Mouse (Mus musculus): ENCODE measurements around the gene Nsf. TPM values are rescaled to one million over a fixed set of nuclear protein-coding genes. Genes with fewer than 3 reads are reported as not detected.

Gene Nsf
- polyA plus RNA-seq, 1 experiment from 2014 or later, result 64.4 TPM

DNA sequence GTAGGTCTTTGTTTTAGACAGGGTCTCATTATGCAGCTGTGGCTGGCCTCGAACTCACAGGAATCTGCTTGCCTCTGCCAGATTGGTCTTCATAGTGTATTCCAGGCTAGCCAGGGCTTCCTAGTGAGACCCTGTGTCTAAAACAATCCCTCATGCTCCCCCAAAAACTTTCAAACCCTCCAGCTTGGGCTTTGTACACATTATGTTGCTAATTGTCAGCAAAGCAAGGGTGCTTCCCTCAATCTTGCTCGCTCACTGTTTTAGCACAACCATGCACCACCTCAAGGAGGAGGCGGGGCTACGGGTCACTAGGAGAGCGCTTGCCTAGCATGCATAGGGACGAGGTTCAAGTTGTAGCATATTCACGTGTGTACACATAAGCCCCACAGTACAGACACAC is 125.0 kb downstream of the Nsf start:
- peaks cover 24% of the 10 kb centered on the region for H3K36me3 ChIP-seq (ENCODE audit: control insufficient read depth, insufficient read depth, low read length)
- no peak overlapping the region for H3K27ac ChIP-seq (ENCODE audit: low read depth, low read length)
- H3K9me3 ChIP-seq (replicated peaks; ENCODE audit: control insufficient read depth, low read length), result no peaks in the 10 kb centered on the region
- no peaks in the 10 kb centered on the region for H3K27me3 ChIP-seq (replicated peaks; ENCODE audit: control insufficient read depth, insufficient read depth, low read length)
- no peak overlapping the region for H3K9ac ChIP-seq (ENCODE audit: low read length)
- H3K4me2 ChIP-seq (ENCODE audit: low read length), result no peak overlapping the region
- H3K4me3 ChIP-seq (ENCODE audit: low read depth, low read length), result no peak overlapping the region
- DNase-seq (ENCODE audit: low spot score), result no peak
- no peak for ATAC-seq
- no peaks in the 10 kb centered on the region for H3K4me1 ChIP-seq (ENCODE audit: control insufficient read depth, insufficient read depth, low read length)
- WGBS, result 81% methylated on average over 7 of the region's 7 CpGs

DNA sequence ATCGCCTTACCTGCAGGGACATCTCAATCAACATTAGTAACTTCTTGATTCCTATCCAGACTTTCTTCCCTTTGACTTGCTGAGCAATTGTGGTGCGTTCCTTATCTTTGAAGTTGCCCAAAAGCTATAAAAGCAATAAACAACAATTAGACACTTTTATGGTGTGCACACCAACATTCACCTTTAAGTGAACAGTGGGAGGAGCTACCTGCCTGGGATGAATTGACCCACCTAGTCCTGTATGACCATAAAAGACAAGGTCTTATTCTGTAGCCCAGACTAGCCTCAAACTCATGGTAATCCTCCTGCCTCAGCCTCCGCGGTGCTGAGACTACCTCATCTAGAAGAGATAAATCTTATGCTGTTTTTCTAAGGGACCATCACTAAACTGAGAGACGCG is 126.7 kb downstream of the Nsf start:
- Histone ChIP-seq H3K4me3 (ENCODE audit: low read depth, low read length) (no peak overlapping the region), H3K4me2 (ENCODE audit: low read length) (no peak overlapping the region), H3K9me3 (replicated peaks; ENCODE audit: control insufficient read depth, low read length) (no peaks in the 10 kb centered on the region), H3K4me1 (ENCODE audit: control insufficient read depth, insufficient read depth, low read length) (no peaks in the 10 kb centered on the region), H3K9ac (ENCODE audit: low read length) (no peak overlapping the region), H3K36me3 (ENCODE audit: control insufficient read depth, insufficient read depth, low read length) (peaks cover 39% of the 10 kb centered on the region), H3K27me3 (replicated peaks; ENCODE audit: control insufficient read depth, insufficient read depth, low read length) (no peaks in the 10 kb centered on the region), H3K27ac (ENCODE audit: low read depth, low read length) (no peak overlapping the region)
- ATAC-seq (no peak), DNase-seq (ENCODE audit: low spot score) (no peak)
- WGBS, result over 99% methylated on average over 6 of the region's 6 CpGs

- ATAC-seq (no peak), DNase-seq (ENCODE audit: low spot score) (no peak)
- Histone ChIP-seq H3K4me3 (ENCODE audit: low read depth, low read length) (no peak overlapping the region), H3K4me1 (ENCODE audit: control insufficient read depth, insufficient read depth, low read length) (no peaks in the 10 kb centered on the region), H3K4me2 (ENCODE audit: low read length) (no peak overlapping the region), H3K36me3 (ENCODE audit: control insufficient read depth, insufficient read depth, low read length) (peaks cover 6% of the 10 kb centered on the region), H3K27ac (ENCODE audit: low read depth, low read length) (no peak overlapping the region), H3K27me3 (replicated peaks; ENCODE audit: control insufficient read depth, insufficient read depth, low read length) (peaks cover 8% of the 10 kb centered on the region), H3K9ac (ENCODE audit: low read length) (no peak overlapping the region), H3K9me3 (replicated peaks; ENCODE audit: control insufficient read depth, low read length) (no peaks in the 10 kb centered on the region)
- 83% methylated on average over 8 of the region's 8 CpGs for WGBS
These were observed 137.1 kb downstream of the Nsf start for GRCm38 (mm10) chr11:103816719-103817118.

DNA sequence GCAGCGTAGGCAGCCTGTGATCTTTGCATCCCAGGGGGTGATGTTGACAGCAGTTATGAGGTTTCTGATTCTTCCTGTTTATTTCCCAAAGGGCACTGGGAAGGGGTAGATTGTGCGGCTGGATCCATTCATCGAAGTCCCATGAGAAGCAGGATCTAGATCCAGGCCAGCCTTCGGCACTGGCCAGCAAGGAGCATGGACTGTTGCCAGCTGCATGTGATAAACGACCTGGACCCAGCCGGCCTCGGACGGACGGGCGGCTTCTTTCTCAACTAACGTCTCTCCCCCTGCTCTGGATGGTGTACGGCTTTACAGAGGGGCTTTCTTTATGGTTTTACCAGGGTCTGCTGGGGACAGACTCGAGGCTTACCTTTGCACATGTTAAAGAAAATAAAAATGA is 137.9 kb downstream of the Nsf start:
- peaks cover 16% of the 10 kb centered on the region for H3K27me3 ChIP-seq (replicated peaks; ENCODE audit: control insufficient read depth, insufficient read depth, low read length)

GRCm38 (mm10) chr11:103814808-103815207 is 139.0 kb downstream of the Nsf start:
- no peak for ATAC-seq
- no peak overlapping the region for H3K4me2 ChIP-seq (ENCODE audit: low read length)
- no peaks in the 10 kb centered on the region for H3K9me3 ChIP-seq (replicated peaks; ENCODE audit: control insufficient read depth, low read length)
- no peaks in the 10 kb centered on the region for H3K4me1 ChIP-seq (ENCODE audit: control insufficient read depth, insufficient read depth, low read length)
- WGBS, result 45% methylated on average over 3 of the region's 3 CpGs
- peaks cover 20% of the 10 kb centered on the region for H3K27me3 ChIP-seq (replicated peaks; ENCODE audit: control insufficient read depth, insufficient read depth, low read length)
- H3K27ac ChIP-seq (ENCODE audit: low read depth, low read length), result no peak overlapping the region
- no peaks in the 10 kb centered on the region for H3K36me3 ChIP-seq (ENCODE audit: control insufficient read depth, insufficient read depth, low read length)
- DNase-seq (ENCODE audit: low spot score), result no peak
- H3K9ac ChIP-seq (ENCODE audit: low read length), result no peak overlapping the region
- no peak overlapping the region for H3K4me3 ChIP-seq (ENCODE audit: low read depth, low read length)

More for the DNA sequence above, 137.9 kb downstream of the Nsf start:
- H3K4me2 ChIP-seq (ENCODE audit: low read length), result no peak overlapping the region
- H3K36me3 ChIP-seq (ENCODE audit: control insufficient read depth, insufficient read depth, low read length), result 0 out of 2 replicates have a peak, but pooled peaks cover under 1% of the 10 kb centered on the region
- whole genome bisulfite sequencing, result 83% methylated on average over 13 of the region's 13 CpGs
- DNase-seq (ENCODE audit: low spot score) (no peak), ATAC-seq (no peak)
- H3K4me3 ChIP-seq (ENCODE audit: low read depth, low read length), result no peak overlapping the region
- no peaks in the 10 kb centered on the region for H3K9me3 ChIP-seq (replicated peaks; ENCODE audit: control insufficient read depth, low read length)
- no peak overlapping the region for H3K9ac ChIP-seq (ENCODE audit: low read length)
- H3K4me1 ChIP-seq (ENCODE audit: control insufficient read depth, insufficient read depth, low read length), result no peaks in the 10 kb centered on the region
- no peak overlapping the region for H3K27ac ChIP-seq (ENCODE audit: low read depth, low read length)

- peaks cover 16% of the 10 kb centered on the region for H3K4me1 ChIP-seq (ENCODE audit: control insufficient read depth, insufficient read depth, low read length)
- no peaks in the 10 kb centered on the region for H3K36me3 ChIP-seq (ENCODE audit: control insufficient read depth, insufficient read depth, low read length)
- H3K27ac ChIP-seq (ENCODE audit: low read depth, low read length), result no peak overlapping the region
- no peak overlapping the region for H3K9ac ChIP-seq (ENCODE audit: low read length)
- DNase-seq (ENCODE audit: low spot score) (no peak), ATAC-seq (no peak)
- no peak overlapping the region for H3K4me2 ChIP-seq (ENCODE audit: low read length)
- H3K4me3 ChIP-seq (ENCODE audit: low read depth, low read length), result no peak overlapping the region
- H3K27me3 ChIP-seq (replicated peaks; ENCODE audit: control insufficient read depth, insufficient read depth, low read length), result peaks cover 36% of the 10 kb centered on the region
- 27% methylated on average over 23 of the region's 25 CpGs for WGBS
- no peaks in the 10 kb centered on the region for H3K9me3 ChIP-seq (replicated peaks; ENCODE audit: control insufficient read depth, low read length)
These were observed 142.6 kb downstream of the Nsf start for GRCm38 (mm10) chr11:103811246-103811645.

DNA sequence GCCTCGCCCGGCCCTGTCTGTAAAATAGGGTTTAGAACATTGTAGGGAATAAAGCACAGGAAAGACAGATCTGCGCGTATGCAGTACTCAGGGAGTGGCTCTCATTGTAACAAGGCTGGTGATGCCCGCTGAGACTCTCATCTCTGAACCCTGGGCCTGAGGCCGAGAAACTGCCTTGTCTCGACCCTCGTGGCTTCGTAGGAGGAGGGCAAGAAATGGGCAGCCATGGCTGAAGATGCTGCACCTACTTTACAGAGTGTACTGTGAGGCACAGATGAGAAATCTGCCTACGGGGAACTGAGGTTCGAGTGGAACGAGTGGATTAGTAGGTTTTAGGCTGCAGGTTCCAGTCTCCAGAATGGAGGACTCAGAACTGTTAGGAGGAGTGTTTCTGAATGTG is 143.2 kb downstream of the Nsf start:
- 0 out of 2 replicates have a peak overlapping the region, but pooled peaks have one; percentile 63 for H3K27ac ChIP-seq (ENCODE audit: low read depth, low read length)
- 8% methylated on average over 12 of the region's 12 CpGs for WGBS
- H3K9me3 ChIP-seq (replicated peaks; ENCODE audit: control insufficient read depth, low read length), result no peaks in the 10 kb centered on the region
- peak overlapping the region; percentile 80 for H3K9ac ChIP-seq (ENCODE audit: low read length)
- peaks cover 36% of the 10 kb centered on the region for H3K27me3 ChIP-seq (replicated peaks; ENCODE audit: control insufficient read depth, insufficient read depth, low read length)
- peaks cover 16% of the 10 kb centered on the region for H3K4me1 ChIP-seq (ENCODE audit: control insufficient read depth, insufficient read depth, low read length)
- peak overlapping the region; percentile 92 for H3K4me2 ChIP-seq (ENCODE audit: low read length)
- ATAC-seq (no peak), DNase-seq (ENCODE audit: low spot score) (no peak)
- H3K4me3 ChIP-seq (ENCODE audit: low read depth, low read length), result peak overlapping the region; percentile 53
- H3K36me3 ChIP-seq (ENCODE audit: control insufficient read depth, insufficient read depth, low read length), result no peaks in the 10 kb centered on the region

GRCm38 (mm10) chr11:103809611-103810598 is 144.0 kb downstream of the Nsf start:
- Histone ChIP-seq H3K27ac (ENCODE audit: low read depth, low read length) (peak overlapping the region; percentile 63; the same call in 1 of the 2 replicates), H3K27me3 (replicated peaks; ENCODE audit: control insufficient read depth, insufficient read depth, low read length) (peaks cover 40% of the 10 kb centered on the region), H3K9ac (ENCODE audit: low read length) (peak overlapping the region; percentile 80), H3K36me3 (ENCODE audit: control insufficient read depth, insufficient read depth, low read length) (no peaks in the 10 kb centered on the region), H3K4me1 (ENCODE audit: control insufficient read depth, insufficient read depth, low read length) (peaks cover 16% of the 10 kb centered on the region), H3K4me3 (ENCODE audit: low read depth, low read length) (peak overlapping the region; percentile 53), H3K4me2 (ENCODE audit: low read length) (peak overlapping the region; percentile 92), H3K9me3 (replicated peaks; ENCODE audit: control insufficient read depth, low read length) (no peaks in the 10 kb centered on the region)
- WGBS, result under 1% methylated on average over 94 of the region's 107 CpGs
- DNase-seq (ENCODE audit: low spot score) (peak; percentile 65), ATAC-seq (peak; percentile 58)

Data from forebrain, embryonic 14.5 days (tissue).